Mouse (Mus musculus) bone marrow macrophage, adult 2 months (primary cell): ENCODE measurements around the gene H2-DMa.

Experiments used
- CTCF ChIP-seq: IDR thresholded peaks from 2 replicates; pipeline ENCODE4 v1.5.1; 2012; ENCODE audit warnings: low read depth, mild to moderate bottlenecking, low read length, moderate library complexity
- POLR2A ChIP-seq: IDR thresholded peaks from 2 replicates; pipeline ENCODE4 v1.6.1; 2012; ENCODE audit warnings: mild to moderate bottlenecking, low read depth, low read length, borderline replicate concordance

DNA sequence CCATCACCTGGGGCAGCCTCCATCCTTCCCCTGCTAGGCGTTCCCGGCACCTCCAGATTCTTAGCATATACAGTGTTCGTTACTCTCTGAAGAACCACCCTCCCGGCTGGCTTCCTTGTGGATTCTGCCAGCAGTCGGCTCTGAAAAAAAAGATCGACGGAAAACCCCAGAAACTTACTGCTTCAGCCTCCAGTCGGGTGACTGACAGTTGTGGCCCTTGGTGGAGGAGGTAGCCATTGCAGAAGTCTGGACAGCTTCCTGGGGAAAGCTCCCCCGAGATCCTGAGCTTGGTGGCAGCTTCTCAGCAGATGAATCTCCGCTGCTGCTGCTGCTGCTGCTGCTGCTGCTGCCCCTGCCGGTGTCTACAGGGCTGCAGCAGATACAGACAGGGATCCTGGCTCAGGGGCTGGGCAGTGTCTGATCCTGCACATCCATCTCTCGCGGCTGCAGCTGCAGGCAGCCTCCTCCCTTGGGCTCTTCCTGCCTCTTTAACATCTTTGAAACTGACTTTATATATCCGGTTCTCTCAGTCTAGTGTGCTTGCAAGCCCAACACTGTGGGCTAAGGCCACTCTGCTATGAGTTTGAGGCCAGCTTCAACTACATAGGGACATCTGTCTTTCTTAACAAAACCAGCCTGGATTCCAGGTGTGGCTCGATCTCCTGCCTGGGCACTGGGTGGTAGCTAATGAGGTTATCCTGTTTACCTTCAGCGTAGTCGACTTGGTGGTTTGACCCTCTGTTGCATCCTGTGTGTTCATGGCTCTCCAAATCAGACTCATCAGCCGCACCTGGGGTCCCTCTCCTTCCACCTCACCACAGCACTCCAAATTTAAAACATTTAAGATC, 9.8 kb downstream of the H2-DMa start:
- no peak for TF ChIP-seq POLR2A
- no peak for TF ChIP-seq CTCF
